Mouse (Mus musculus) intestine, embryonic 14.5 days (tissue): Measurements from ENCODE around the gene Nudt21. TPM values are rescaled to one million over a fixed set of nuclear protein-coding genes. Genes with fewer than 3 reads are reported as not detected.

Experiments
- ATAC-seq: fragments of 200-750 bp; cut with Nextera tagmentation; replicated peaks from 2 replicates; pipeline ENCODE4 v1.8.0; 2017; ENCODE audit warnings: low read depth, moderate number of reproducible peaks, moderate TSS enrichment, moderate library complexity; ENCODE audit not compliant: low FRiP score, low TSS enrichment
- DNase-seq: peaks from one replicate; pipeline ENCODE4 v3.0.0-alpha.2; 2018; ENCODE audit warnings: low spot score
- H3K27ac ChIP-seq: fragments of 300-500 bp; sonication (generic); 2 replicates; pipeline ENCODE4 v1.5.1; 2014; ENCODE audit warnings: low read depth, mild to moderate bottlenecking, control low read depth
- H3K27me3 ChIP-seq: fragments of 300-500 bp; sonication (generic); replicated peaks from 2 replicates; pipeline ENCODE4 v1.6.1; 2014; ENCODE audit warnings: low read length, control low read depth; ENCODE audit not compliant: control insufficient read depth, insufficient read depth
- H3K36me3 ChIP-seq: fragments of 300-500 bp; sonication (generic); 2 replicates; pipeline ENCODE4 v1.6.1; 2014; ENCODE audit warnings: low read length, control low read depth; ENCODE audit not compliant: control insufficient read depth, insufficient read depth
- H3K4me1 ChIP-seq: fragments of 300-500 bp; sonication (generic); replicated peaks from 2 replicates; pipeline ENCODE4 v1.6.1; 2014; ENCODE audit warnings: low read length, control low read depth, mixed read lengths; ENCODE audit not compliant: control insufficient read depth, insufficient read depth
- H3K4me2 ChIP-seq: fragments of 300-500 bp; sonication (generic); 2 replicates; pipeline ENCODE4 v1.6.1; 2014; ENCODE audit warnings: low read length
- H3K4me3 ChIP-seq: fragments of 300-500 bp; sonication (generic); 2 replicates; pipeline ENCODE4 v1.5.1; 2014; ENCODE audit warnings: low read depth, low read length, control low read depth, mixed read lengths
- H3K9ac ChIP-seq: fragments of 300-500 bp; sonication (generic); 2 replicates; pipeline ENCODE4 v1.6.1; 2014; ENCODE audit warnings: mild to moderate bottlenecking, low read length
- H3K9me3 ChIP-seq: fragments of 300-500 bp; sonication (generic); 2 replicates; pipeline ENCODE4 v1.6.1; 2016; ENCODE audit warnings: low read length, control low read depth; ENCODE audit not compliant: control insufficient read depth
- WGBS: fragments of 180-500 bp; shearing (Covaris S2); extraction: QIAGEN DNeasy Blood & Tissue Kit; methylation state at CpG from one replicate; pipeline ENCODE4 v1.1.7; 2014; 5-methylcytosine and 5-hydroxymethylcytosine counted together
- polyA plus RNA-seq: library from polyadenylated mRNA; unstranded; fragments of >200 nt; fragmentation: Nextera tagmentation; extraction: Ambion mirVana; gene quantifications from 2 replicates; pipeline ENCODE4 v1.2.1, GENCODE M21; 2014

Nudt21 gene
- polyA plus RNA-seq, 1 experiment from 2014 or later, result 128 TPM

GRCm38 (mm10) chr8:93969626-93970340, 67.0 kb downstream of the Nudt21 start:
- Histone ChIP-seq H3K9ac (no peak overlapping the region), H3K4me2 (no peak overlapping the region), H3K27ac (no peak overlapping the region), H3K4me1 (no peaks in the 10 kb centered on the region), H3K9me3 (no peaks in the 10 kb centered on the region), H3K4me3 (no peak overlapping the region), H3K27me3 (no peaks in the 10 kb centered on the region), H3K36me3 (peaks cover 43% of the 10 kb centered on the region)
- no peak for DNase-seq
- ATAC-seq, result no peak
- WGBS, result 72% methylated on average over 7 of the region's 7 CpGs

- H3K36me3 ChIP-seq, result peaks cover 31% of the 10 kb centered on the region
- no peak overlapping the region for H3K4me3 ChIP-seq
- H3K27ac ChIP-seq, result no peak overlapping the region
- H3K4me1 ChIP-seq, result no peaks in the 10 kb centered on the region
- DNase-seq, result no peak
- H3K27me3 ChIP-seq, result no peaks in the 10 kb centered on the region
- WGBS, result 57% methylated on average over 6 of the region's 6 CpGs
- H3K9me3 ChIP-seq, result no peaks in the 10 kb centered on the region
- ATAC-seq, result no peak
- H3K4me2 ChIP-seq, result no peak overlapping the region
- no peak overlapping the region for H3K9ac ChIP-seq
Observed at GRCm38 (mm10) chr8:93968293-93968692, 68.5 kb downstream of the Nudt21 start.

Other genes with a start within 250 kb of the Nudt21 start
- gene Gnao1, start 227.1 kb downstream of the Nudt21 start, polyA plus RNA-seq, result 14.3 and 14.8 TPM in 2 replicates
- gene Amfr, start 24.2 kb downstream of the Nudt21 start, polyA plus RNA-seq, result 42.4 and 47.8 TPM in 2 replicates
- 13.4 and 17.1 TPM in 2 replicates for gene Ogfod1, start 167 bp upstream of the Nudt21 start, polyA plus RNA-seq
- gene Bbs2, start 61.9 kb upstream of the Nudt21 start, polyA plus RNA-seq, result 12.2 and 13.2 TPM in 2 replicates
- gene Mt4, start 100.2 kb upstream of the Nudt21 start, polyA plus RNA-seq, result 1.3 TPM in 1 of 2 replicates, not detected in the other
- 8.0 and 8.7 TPM in 2 replicates for gene Mt3, start 115.6 kb upstream of the Nudt21 start, polyA plus RNA-seq
- gene Mt2, start 135.6 kb upstream of the Nudt21 start, polyA plus RNA-seq, result 104 and 155 TPM in 2 replicates
- 473 and 778 TPM in 2 replicates for gene Mt1, start 142.1 kb upstream of the Nudt21 start, polyA plus RNA-seq
- gene Nup93, start 177.5 kb upstream of the Nudt21 start, polyA plus RNA-seq, result 90.0 and 98.1 TPM in 2 replicates